Mouse (Mus musculus): ENCODE measurements at regions not wholly inside any gene's neighbourhood (a gene's known extent, or its start where the extent isn't known, plus 50 kb on each side); places are given as distances from the start of the nearest gene placed in this dataset.
A peak's percentile ranks its signal among the peaks of the same experiment; 100 is the strongest.

DNA sequence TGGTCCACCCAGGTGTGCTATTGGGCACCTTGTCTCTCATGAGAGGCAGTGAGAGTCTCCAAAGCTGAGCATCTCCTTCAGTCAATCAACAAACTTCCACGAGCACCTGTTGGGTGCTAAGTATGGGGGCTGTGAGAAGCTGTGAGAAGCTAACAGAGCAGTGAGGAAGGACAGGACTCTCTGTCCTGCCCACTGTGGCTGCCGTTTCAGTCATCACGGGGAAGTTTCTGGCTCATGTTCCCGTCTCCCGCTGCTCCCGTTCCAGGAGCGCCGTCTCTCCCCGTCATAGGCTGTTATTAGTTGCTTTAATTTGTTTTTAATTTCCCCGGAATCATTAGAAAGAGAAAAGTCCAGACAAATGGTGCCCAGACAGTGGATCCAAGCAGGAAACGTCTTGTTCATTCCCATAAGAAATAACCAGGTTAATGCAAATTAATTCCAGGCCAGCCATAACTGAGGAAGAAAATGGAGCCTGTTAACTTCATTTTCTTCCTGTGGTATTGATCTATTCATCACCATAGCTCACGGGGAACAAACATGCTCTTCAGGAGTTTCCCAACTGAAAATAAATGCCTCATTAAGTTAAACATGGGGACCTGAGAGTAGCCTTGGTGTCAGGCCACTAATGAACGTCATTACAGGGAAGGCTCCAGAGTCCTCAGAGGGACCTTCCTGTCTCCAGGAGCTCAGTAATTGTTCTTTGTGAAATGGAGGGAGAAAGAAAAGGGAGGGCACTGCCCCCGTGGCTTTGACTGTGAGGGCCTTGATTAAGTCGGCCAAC, 70.3 kb downstream of the Matn1 start:
- Histone ChIP-seq H3K27ac (ENCODE audit: low read depth, low read length) (no peak overlapping the region), H3K4me3 (ENCODE audit: low read depth, low read length) (no peak overlapping the region), H3K27me3 (ENCODE audit: control insufficient read depth, insufficient read depth, low read length) (no peaks in the 10 kb centered on the region), H3K9me3 (ENCODE audit: control insufficient read depth, low read length) (no peaks in the 10 kb centered on the region), H3K36me3 (ENCODE audit: control insufficient read depth, insufficient read depth, low read length) (no peaks in the 10 kb centered on the region), H3K9ac (ENCODE audit: low read depth, low read length) (no peak overlapping the region), H3K4me2 (replicated peaks; ENCODE audit: low read depth, low read length) (no peak overlapping the region), H3K4me1 (replicated peaks; ENCODE audit: control insufficient read depth, insufficient read depth, low read length) (no peaks in the 10 kb centered on the region)
- no peak for ATAC-seq (ENCODE audit: low FRiP score)
- DNase-seq (ENCODE audit: low spot score) = peak; percentile 33
- 60% methylated on average over 15 of the region's 15 CpGs for WGBS

DNA sequence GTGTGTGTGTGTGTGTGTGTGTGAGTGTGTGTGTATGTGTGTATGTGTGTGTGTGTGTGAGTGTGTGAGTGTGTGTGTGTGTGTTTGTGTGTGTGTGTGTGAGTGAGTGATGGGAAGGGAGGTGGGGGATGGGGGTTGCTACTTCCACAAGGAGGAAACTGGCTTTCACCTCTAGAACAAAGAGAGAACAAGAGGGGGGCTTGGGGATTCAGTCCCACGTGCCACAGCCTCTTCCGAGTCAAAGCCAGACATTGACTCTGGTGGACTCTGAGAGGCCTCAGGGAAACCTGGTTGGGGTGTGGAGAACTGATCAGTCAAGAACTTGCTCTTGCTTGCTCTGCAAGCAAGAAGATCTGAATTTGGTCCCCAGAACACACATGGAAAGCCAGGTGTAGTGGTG, 71.0 kb downstream of the Matn1 start:
- H3K9me3 ChIP-seq (ENCODE audit: control insufficient read depth, low read length) = no peaks in the 10 kb centered on the region
- DNase-seq (ENCODE audit: low spot score) (peak; percentile 34), ATAC-seq (ENCODE audit: low FRiP score) (no peak)
- H3K4me2 ChIP-seq (replicated peaks; ENCODE audit: low read depth, low read length) = no peak overlapping the region
- WGBS = 45% methylated on average over 2 of the region's 2 CpGs
- H3K9ac ChIP-seq (ENCODE audit: low read depth, low read length) = no peak overlapping the region
- H3K27me3 ChIP-seq (ENCODE audit: control insufficient read depth, insufficient read depth, low read length) = no peaks in the 10 kb centered on the region
- H3K36me3 ChIP-seq (ENCODE audit: control insufficient read depth, insufficient read depth, low read length) = no peaks in the 10 kb centered on the region
- no peaks in the 10 kb centered on the region for H3K4me1 ChIP-seq (replicated peaks; ENCODE audit: control insufficient read depth, insufficient read depth, low read length)
- H3K27ac ChIP-seq (ENCODE audit: low read depth, low read length) = no peak overlapping the region
- H3K4me3 ChIP-seq (ENCODE audit: low read depth, low read length) = no peak overlapping the region

DNA sequence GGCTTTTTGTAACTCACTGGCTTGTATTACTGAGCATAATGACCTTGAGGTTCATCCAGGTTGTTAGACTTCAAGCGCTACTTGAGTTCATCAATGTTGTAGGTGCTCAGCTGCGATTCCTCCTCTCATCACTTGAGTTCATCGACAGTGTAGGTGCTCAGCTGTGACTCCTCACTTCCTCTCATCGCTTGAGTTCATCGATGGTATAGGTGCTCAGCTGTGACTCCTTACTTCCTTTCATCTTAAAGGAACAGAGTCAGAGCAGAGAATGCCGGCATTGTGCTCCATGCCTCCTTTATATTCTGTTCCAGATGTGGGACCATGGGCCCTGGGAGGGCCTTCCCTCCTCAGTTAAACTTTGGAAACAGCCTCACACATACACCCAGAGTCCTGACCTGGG, 79.4 kb downstream of the Matn1 start:
- Histone ChIP-seq H3K36me3 (ENCODE audit: control insufficient read depth, insufficient read depth, low read length) (no peaks in the 10 kb centered on the region), H3K9me3 (ENCODE audit: control insufficient read depth, low read length) (no peaks in the 10 kb centered on the region), H3K4me2 (replicated peaks; ENCODE audit: low read depth, low read length) (no peak overlapping the region), H3K27me3 (ENCODE audit: control insufficient read depth, insufficient read depth, low read length) (no peaks in the 10 kb centered on the region), H3K9ac (ENCODE audit: low read depth, low read length) (no peak overlapping the region), H3K4me3 (ENCODE audit: low read depth, low read length) (no peak overlapping the region), H3K27ac (ENCODE audit: low read depth, low read length) (no peak overlapping the region), H3K4me1 (replicated peaks; ENCODE audit: control insufficient read depth, insufficient read depth, low read length) (no peaks in the 10 kb centered on the region)
- 49% methylated on average over 6 of the region's 6 CpGs for WGBS
- ATAC-seq (ENCODE audit: low FRiP score) (no peak), DNase-seq (ENCODE audit: low spot score) (no peak)

DNA sequence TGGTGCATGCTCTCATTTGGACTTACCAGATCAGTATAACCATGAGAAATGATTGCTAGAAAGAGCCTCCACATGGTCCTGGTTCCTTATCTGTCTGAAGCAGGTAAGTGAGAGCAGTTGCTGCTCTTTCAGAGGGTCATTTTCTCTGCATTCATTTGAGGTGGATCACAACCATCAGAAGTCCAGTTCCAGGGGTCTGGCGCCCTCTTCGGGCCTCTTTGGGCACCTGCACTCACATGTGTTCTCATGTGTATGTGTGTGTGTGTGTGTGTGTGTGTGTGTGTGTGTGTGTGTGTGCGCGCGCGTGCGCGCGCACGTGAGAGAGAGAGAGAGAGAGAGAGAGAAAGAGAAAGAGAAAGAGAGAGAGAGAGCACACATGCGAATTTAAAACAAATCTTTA, 92.1 kb downstream of the Matn1 start:
- Histone ChIP-seq H3K4me1 (replicated peaks; ENCODE audit: control insufficient read depth, insufficient read depth, low read length) (no peaks in the 10 kb centered on the region), H3K4me3 (ENCODE audit: low read depth, low read length) (no peak overlapping the region), H3K4me2 (replicated peaks; ENCODE audit: low read depth, low read length) (no peak overlapping the region), H3K36me3 (ENCODE audit: control insufficient read depth, insufficient read depth, low read length) (no peaks in the 10 kb centered on the region), H3K27me3 (ENCODE audit: control insufficient read depth, insufficient read depth, low read length) (no peaks in the 10 kb centered on the region), H3K9me3 (ENCODE audit: control insufficient read depth, low read length) (no peaks in the 10 kb centered on the region), H3K27ac (ENCODE audit: low read depth, low read length) (no peak overlapping the region), H3K9ac (ENCODE audit: low read depth, low read length) (no peak overlapping the region)
- DNase-seq (ENCODE audit: low spot score) (no peak), ATAC-seq (ENCODE audit: low FRiP score) (no peak)
- 89% methylated on average over 11 of the region's 11 CpGs for WGBS

DNA sequence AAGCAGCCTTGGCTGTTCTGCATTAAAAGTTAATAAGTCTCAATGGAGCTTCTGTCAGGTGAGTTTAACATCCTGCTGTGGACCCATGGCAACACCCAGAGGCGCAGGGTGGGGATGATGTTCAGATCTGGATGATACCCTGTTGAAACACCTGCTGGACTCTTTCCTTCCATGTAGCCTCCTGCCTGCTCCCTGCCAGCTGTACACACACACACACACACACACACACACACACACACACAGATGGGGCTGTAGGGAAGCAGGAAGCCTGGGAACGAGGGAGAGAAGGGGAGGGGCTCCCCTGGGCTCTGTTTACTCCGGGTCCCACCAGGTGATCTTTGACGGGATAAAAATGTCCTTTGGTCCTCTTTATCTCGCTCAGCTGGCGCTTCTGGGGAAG, 93.0 kb downstream of the Matn1 start:
- ATAC-seq (ENCODE audit: low FRiP score) (no peak), DNase-seq (ENCODE audit: low spot score) (no peak)
- Histone ChIP-seq H3K27ac (ENCODE audit: low read depth, low read length) (no peak overlapping the region), H3K4me3 (ENCODE audit: low read depth, low read length) (no peak overlapping the region), H3K36me3 (ENCODE audit: control insufficient read depth, insufficient read depth, low read length) (no peaks in the 10 kb centered on the region), H3K27me3 (ENCODE audit: control insufficient read depth, insufficient read depth, low read length) (no peaks in the 10 kb centered on the region), H3K4me1 (replicated peaks; ENCODE audit: control insufficient read depth, insufficient read depth, low read length) (no peaks in the 10 kb centered on the region), H3K9me3 (ENCODE audit: control insufficient read depth, low read length) (no peaks in the 10 kb centered on the region), H3K4me2 (replicated peaks; ENCODE audit: low read depth, low read length) (no peak overlapping the region), H3K9ac (ENCODE audit: low read depth, low read length) (no peak overlapping the region)
- 12% methylated on average over 6 of the region's 6 CpGs for WGBS

DNA sequence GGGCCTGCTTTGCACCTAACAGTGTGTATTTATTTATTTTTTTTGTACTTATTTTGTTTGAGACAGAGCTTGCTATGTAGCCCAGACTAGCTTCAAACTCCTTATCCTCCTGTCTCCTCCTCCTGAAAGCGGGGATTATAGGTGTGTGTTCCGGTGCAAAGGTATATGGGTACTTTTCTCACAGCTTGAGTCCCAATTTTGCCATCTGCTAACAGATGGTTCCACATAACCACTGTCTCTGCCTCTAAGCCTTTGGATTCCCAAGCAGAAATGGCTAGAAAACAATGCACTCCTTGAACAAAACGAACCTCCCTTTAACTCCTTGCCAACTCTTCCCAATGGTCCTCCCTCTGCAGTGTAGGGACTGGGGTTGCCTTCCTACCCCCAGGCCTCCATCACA, 95.5 kb downstream of the Matn1 start:
- WGBS = 80% methylated on average over 3 of the region's 3 CpGs

DNA sequence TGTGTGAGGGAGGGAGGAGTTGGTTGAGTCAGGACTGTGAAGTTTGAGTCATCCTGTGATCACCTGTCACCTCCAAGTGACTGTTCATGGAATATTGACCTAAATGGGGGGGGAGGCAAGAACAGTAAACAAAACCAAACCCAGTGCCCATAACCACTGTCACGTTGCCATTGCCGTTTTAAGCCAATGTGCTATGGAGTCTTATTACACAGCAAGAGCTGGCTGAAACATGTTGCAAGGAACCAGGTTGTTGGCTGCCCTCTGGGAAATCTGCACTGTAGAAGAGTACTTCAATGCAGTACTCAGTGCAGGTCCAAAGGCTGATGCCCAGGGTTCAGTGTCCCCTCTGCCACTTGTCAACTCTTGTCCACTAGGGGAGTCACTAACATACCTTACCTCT, 97.0 kb downstream of the Matn1 start:
- no peaks in the 10 kb centered on the region; the same call in 1 of the 2 replicates for H3K4me1 ChIP-seq (replicated peaks; ENCODE audit: control insufficient read depth, insufficient read depth, low read length)
- H3K36me3 ChIP-seq (ENCODE audit: control insufficient read depth, insufficient read depth, low read length) = no peaks in the 10 kb centered on the region
- 88% methylated on average over 2 of the region's 2 CpGs for WGBS
- H3K27ac ChIP-seq (ENCODE audit: low read depth, low read length) = no peak overlapping the region
- H3K4me2 ChIP-seq (replicated peaks; ENCODE audit: low read depth, low read length) = no peak overlapping the region
- no peaks in the 10 kb centered on the region for H3K27me3 ChIP-seq (ENCODE audit: control insufficient read depth, insufficient read depth, low read length)
- no peak overlapping the region for H3K9ac ChIP-seq (ENCODE audit: low read depth, low read length)
- no peak overlapping the region for H3K4me3 ChIP-seq (ENCODE audit: low read depth, low read length)
- DNase-seq (ENCODE audit: low spot score) (no peak), ATAC-seq (ENCODE audit: low FRiP score) (no peak)
- no peaks in the 10 kb centered on the region for H3K9me3 ChIP-seq (ENCODE audit: control insufficient read depth, low read length)

More for the DNA sequence above, 95.5 kb downstream of the Matn1 start:
- Histone ChIP-seq H3K4me1 (replicated peaks; ENCODE audit: control insufficient read depth, insufficient read depth, low read length) (no peaks in the 10 kb centered on the region), H3K9me3 (ENCODE audit: control insufficient read depth, low read length) (no peaks in the 10 kb centered on the region), H3K27ac (ENCODE audit: low read depth, low read length) (no peak overlapping the region), H3K4me2 (replicated peaks; ENCODE audit: low read depth, low read length) (no peak overlapping the region), H3K36me3 (ENCODE audit: control insufficient read depth, insufficient read depth, low read length) (no peaks in the 10 kb centered on the region), H3K4me3 (ENCODE audit: low read depth, low read length) (no peak overlapping the region), H3K27me3 (ENCODE audit: control insufficient read depth, insufficient read depth, low read length) (no peaks in the 10 kb centered on the region), H3K9ac (ENCODE audit: low read depth, low read length) (no peak overlapping the region)
- ATAC-seq (ENCODE audit: low FRiP score) (no peak), DNase-seq (ENCODE audit: low spot score) (no peak)

DNA sequence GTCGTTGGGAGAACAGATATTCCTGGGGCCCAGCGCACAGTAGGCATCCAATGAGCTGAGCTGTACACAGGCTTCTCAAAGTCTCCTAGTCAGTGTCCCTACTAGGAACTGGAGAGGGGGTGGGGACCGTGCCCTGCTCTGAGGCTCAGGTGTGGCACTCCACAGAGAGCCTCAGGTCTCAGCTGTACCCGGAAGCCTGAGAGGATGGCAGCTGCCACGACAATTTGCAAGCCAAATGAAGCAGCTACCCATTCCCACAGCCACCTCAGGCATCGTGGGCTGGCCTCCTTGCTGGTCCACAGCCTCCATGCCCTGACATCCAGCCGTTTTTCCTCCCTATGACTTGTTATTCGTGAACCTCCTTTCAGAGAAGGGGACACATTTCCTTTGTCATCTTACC, 101.9 kb downstream of the Matn1 start:
- Histone ChIP-seq H3K36me3 (ENCODE audit: control insufficient read depth, insufficient read depth, low read length) (no peaks in the 10 kb centered on the region), H3K27ac (ENCODE audit: low read depth, low read length) (no peak overlapping the region), H3K4me3 (ENCODE audit: low read depth, low read length) (no peak overlapping the region), H3K9me3 (ENCODE audit: control insufficient read depth, low read length) (no peaks in the 10 kb centered on the region), H3K27me3 (ENCODE audit: control insufficient read depth, insufficient read depth, low read length) (no peaks in the 10 kb centered on the region), H3K4me2 (replicated peaks; ENCODE audit: low read depth, low read length) (no peak overlapping the region), H3K9ac (ENCODE audit: low read depth, low read length) (no peak overlapping the region), H3K4me1 (replicated peaks; ENCODE audit: control insufficient read depth, insufficient read depth, low read length) (no peaks in the 10 kb centered on the region; the same call in 1 of the 2 replicates)
- no peak for DNase-seq (ENCODE audit: low spot score)
- no peak for ATAC-seq (ENCODE audit: low FRiP score)
- WGBS = 44% methylated on average over 8 of the region's 8 CpGs

DNA sequence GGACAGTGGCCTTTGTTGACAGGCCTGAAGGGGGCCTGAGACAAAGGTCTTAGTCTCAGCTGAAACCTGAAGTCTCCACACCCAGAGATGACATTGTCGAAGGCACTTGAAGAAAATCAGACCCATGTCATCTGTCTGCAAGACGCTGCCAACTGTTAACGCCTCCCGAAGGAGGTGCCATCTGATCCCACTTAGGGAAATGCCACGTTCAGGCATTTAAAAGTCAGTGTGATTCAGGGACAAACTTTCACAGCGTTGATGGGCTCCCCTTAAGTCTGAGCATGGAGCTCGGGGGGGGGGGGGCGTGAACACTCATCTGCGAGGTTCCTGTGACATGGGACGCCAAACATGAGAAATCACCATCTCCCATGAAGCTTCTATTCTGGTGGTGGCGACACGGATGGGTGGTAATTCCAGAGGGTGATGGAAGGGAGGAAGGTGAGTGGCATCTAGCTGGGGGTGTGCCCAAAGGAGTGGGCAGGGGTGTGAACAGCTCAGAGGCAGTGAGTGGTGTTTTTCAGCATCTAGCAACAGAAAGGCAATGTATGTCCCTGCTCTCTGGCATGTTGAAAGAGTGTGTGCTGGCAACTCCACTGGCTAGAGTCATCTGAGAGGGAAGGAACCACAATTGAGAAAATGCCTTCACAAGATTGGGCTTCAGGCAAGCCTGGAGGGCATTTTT, 102.9 kb downstream of the Matn1 start:
- H3K9ac ChIP-seq (ENCODE audit: low read depth, low read length) = no peak overlapping the region
- DNase-seq (ENCODE audit: low spot score) = no peak
- WGBS = 65% methylated on average over 12 of the region's 12 CpGs
- H3K36me3 ChIP-seq (ENCODE audit: control insufficient read depth, insufficient read depth, low read length) = no peaks in the 10 kb centered on the region
- H3K27me3 ChIP-seq (ENCODE audit: control insufficient read depth, insufficient read depth, low read length) = no peaks in the 10 kb centered on the region
- no peak overlapping the region for H3K27ac ChIP-seq (ENCODE audit: low read depth, low read length)
- no peak for ATAC-seq (ENCODE audit: low FRiP score)
- no peak overlapping the region for H3K4me3 ChIP-seq (ENCODE audit: low read depth, low read length)
- no peak overlapping the region for H3K4me2 ChIP-seq (replicated peaks; ENCODE audit: low read depth, low read length)
- H3K4me1 ChIP-seq (replicated peaks; ENCODE audit: control insufficient read depth, insufficient read depth, low read length) = no peaks in the 10 kb centered on the region; the same call in 1 of the 2 replicates
- no peaks in the 10 kb centered on the region for H3K9me3 ChIP-seq (ENCODE audit: control insufficient read depth, low read length)

Data from hindbrain, embryonic 11.5 days (tissue).